Mouse (Mus musculus): ENCODE data around the gene Lrch1.

- TF ChIP-seq EP300 (IDR thresholded peaks at IDR 0.05) = no peak
- TF ChIP-seq CTCF (IDR thresholded peaks at IDR 0.05) = no peak
Measured at GRCm38 (mm10) chr14:74976972-74977371, 29.3 kb upstream of the Lrch1 start.

Data from lung, postnatal 0 days (tissue).